Mouse (Mus musculus) thymus, postnatal 14 days (tissue): ENCODE measurements at regions not wholly inside any gene's neighbourhood (a gene's known extent, or its start where the extent isn't known, plus 50 kb on each side); places are given as distances from the start of the nearest gene placed in this dataset.
"Not testable (repeated sequence)": the region's sequence is repeated elsewhere in the genome, so short reads cannot be mapped to it uniquely, and the experiment has no call there.

Experiments
- DNase-seq: peaks from one replicate; pipeline ENCODE4 v3.0.0; 2021

GRCm38 (mm10) chr2:146728693-146729092, 127.0 kb upstream of the Kiz start:
- DNase-seq: no peak

GRCm38 (mm10) chr2:146731081-146731480, 124.6 kb upstream of the Kiz start:
- DNase-seq: no peak

- not testable (repeated sequence) for DNase-seq
Observed at GRCm38 (mm10) chr2:146732891-146733290, 122.8 kb upstream of the Kiz start.

- no peak for DNase-seq
Observed at GRCm38 (mm10) chr2:146744396-146744795, 111.3 kb upstream of the Kiz start.

- DNase-seq: no peak
Observed at GRCm38 (mm10) chr2:146745012-146745682, 110.5 kb upstream of the Kiz start.

- DNase-seq: no peak
Observed at GRCm38 (mm10) chr2:146745683-146746047, 110.0 kb upstream of the Kiz start.

- no peak for DNase-seq
Observed at GRCm38 (mm10) chr2:146753988-146754387, 101.7 kb upstream of the Kiz start.

- no peak for DNase-seq
Observed at GRCm38 (mm10) chr2:146763522-146764144, 92.0 kb upstream of the Kiz start.

GRCm38 (mm10) chr2:146764313-146765255, 91.1 kb upstream of the Kiz start:
- no peak for DNase-seq

GRCm38 (mm10) chr2:146774876-146775275, 80.8 kb upstream of the Kiz start:
- no peak for DNase-seq

GRCm38 (mm10) chr2:146787132-146787810, 68.4 kb upstream of the Kiz start:
- no peak for DNase-seq

- no peak for DNase-seq
Observed at GRCm38 (mm10) chr2:146787811-146788455, 67.7 kb upstream of the Kiz start.

- DNase-seq: no peak
Observed at GRCm38 (mm10) chr2:146792844-146793420, 62.7 kb upstream of the Kiz start.

- DNase-seq: no peak
Observed at GRCm38 (mm10) chr2:146802973-146803372, 52.7 kb upstream of the Kiz start.
